ENCODE assay signal across 9 mouse cellular contexts in genomic region chr16:23102340-23103037, GRCm38 (mm10). TPM values are rescaled to one million over a fixed set of nuclear protein-coding genes. Genes with fewer than 3 reads are reported as not detected.
A peak's percentile ranks its signal among the peaks of the same experiment; 100 is the strongest.
DNase-seq lines count a peak whose midpoint lies in the region; ATAC-seq lines count a peak whose summit lies in the region.
"Had no signal": no experiment of that assay in that cellular context is flagged by ENCODE, and none has a peak within 500 bp of the region (broad histone marks: within the 10 kb centered on the region; RNA-seq: fewer than 3 reads in every experiment).

No protein-coding gene starts in this region.

- intact Hi-C loops in heart, postnatal 25 days (cut with DNase I): no loop called here
- intact Hi-C loops in left cerebral cortex, postnatal 14 days (cut with DNase I): no loop called here

- H3K4me1 ChIP-seq in heart, embryonic 11.5 days (ENCODE audit: control insufficient read depth, insufficient read depth, low read length): peaks cover 14% of the 10 kb centered on the region
- H3K4me1 ChIP-seq in intestine, embryonic 15.5 days (replicated peaks): peaks cover 9% of the 10 kb centered on the region
- H3K4me1 ChIP-seq in neural tube, embryonic 11.5 days (ENCODE audit: control insufficient read depth, insufficient read depth, low read length): no peaks in the 10 kb centered on the region

- H3K36me3 ChIP-seq in heart, embryonic 11.5 days (ENCODE audit: control insufficient read depth, insufficient read depth, low read length): no peaks in the 10 kb centered on the region
- no peaks in the 10 kb centered on the region for H3K36me3 ChIP-seq in intestine, embryonic 15.5 days
- H3K36me3 ChIP-seq in neural tube, embryonic 11.5 days (ENCODE audit: control insufficient read depth, insufficient read depth, low read length): no peaks in the 10 kb centered on the region

- 8% methylated on average over 15 of the region's 15 CpGs for WGBS in heart, embryonic 11.5 days (ENCODE audit: insufficient replicate concordance)
- 7% methylated on average over 15 of the region's 15 CpGs for WGBS in intestine, embryonic 15.5 days
- WGBS in neural tube, embryonic 11.5 days: 11% methylated on average over 15 of the region's 15 CpGs

- no peaks in the 10 kb centered on the region for H3K27me3 ChIP-seq in heart, embryonic 11.5 days (ENCODE audit: control insufficient read depth, insufficient read depth, low read length)
- no peaks in the 10 kb centered on the region for H3K27me3 ChIP-seq in intestine, embryonic 15.5 days (replicated peaks)
- no peaks in the 10 kb centered on the region for H3K27me3 ChIP-seq in neural tube, embryonic 11.5 days (ENCODE audit: control insufficient read depth, insufficient read depth, low read length)

- H3K27ac ChIP-seq in heart, embryonic 11.5 days (ENCODE audit: low read depth, low read length): peak overlapping the region; percentile 46; the same call in 1 of the 2 replicates
- peak overlapping the region; percentile 54 for H3K27ac ChIP-seq in intestine, embryonic 15.5 days
- no peak overlapping the region for H3K27ac ChIP-seq in neural tube, embryonic 11.5 days (ENCODE audit: low read depth, low read length)
- H3K27ac ChIP-seq: macrophage had no signal

- H3K4me2 ChIP-seq in heart, embryonic 11.5 days: peak overlapping the region; percentile 74
- H3K4me2 ChIP-seq in intestine, embryonic 15.5 days (replicated peaks): peak overlapping the region; percentile 63
- H3K4me2 ChIP-seq in neural tube, embryonic 11.5 days (ENCODE audit: low read depth): peak overlapping the region; percentile 45

- DNase-seq in heart, postnatal 25 days (ENCODE audit: low spot score): no peak
- DNase-seq in embryo, embryonic 9.5 days (ENCODE audit: extremely low spot score): peak; percentile 28
- no peak for DNase-seq in neural tube, embryonic 11.5 days (ENCODE audit: low spot score)
- DNase-seq in left cerebral cortex, postnatal 14 days (ENCODE audit: low spot score in 2 of 2): no peak
- DNase-seq in frontal cortex, postnatal 14 days (ENCODE audit: low spot score in 2 of 2): no peak

- peak overlapping the region; percentile 75 for H3K9ac ChIP-seq in heart, embryonic 11.5 days (ENCODE audit: low read depth, low read length)
- H3K9ac ChIP-seq in intestine, embryonic 15.5 days: peak overlapping the region; percentile 23; the same call in 1 of the 2 replicates
- peak overlapping the region; percentile 18; the same call in 1 of the 2 replicates for H3K9ac ChIP-seq in neural tube, embryonic 11.5 days (ENCODE audit: low read length)

- H3K9me3 ChIP-seq in heart, embryonic 11.5 days (replicated peaks; ENCODE audit: control insufficient read depth, low read length): no peaks in the 10 kb centered on the region
- H3K9me3 ChIP-seq in intestine, embryonic 15.5 days: no peaks in the 10 kb centered on the region
- H3K9me3 ChIP-seq in neural tube, embryonic 11.5 days (ENCODE audit: control insufficient read depth, low read length): no peaks in the 10 kb centered on the region

- ATAC-seq in heart, embryonic 11.5 days (replicated peaks; ENCODE audit: insufficient number of reproducible peaks, low FRiP score, low TSS enrichment): no peak
- ATAC-seq in intestine, embryonic 15.5 days: peak; percentile 29; the same call in 1 of the 2 replicates
- no peak for ATAC-seq in neural tube, embryonic 11.5 days (ENCODE audit: insufficient read depth, low FRiP score, low TSS enrichment)
- no peak for ATAC-seq in megakaryocyte-erythroid progenitor cell, adult 5-6 weeks (replicated peaks; ENCODE audit: low FRiP score, low TSS enrichment, poor library complexity, severe bottlenecking)

- peak overlapping the region; percentile 54 for H3K4me3 ChIP-seq in heart, embryonic 11.5 days (ENCODE audit: low read depth, low read length)
- H3K4me3 ChIP-seq in intestine, embryonic 15.5 days (replicated peaks): peak overlapping the region; percentile 29
- peak overlapping the region; percentile 23 for H3K4me3 ChIP-seq in neural tube, embryonic 11.5 days (ENCODE audit: low read depth, low read length)

RNA-seq across cellular contexts. Expression of gene Eif4a2, which starts 4.8 kb away (rescaled TPM):
- 205 and 223 TPM in 2 replicates for polyA plus RNA-seq in heart, embryonic 11.5 days (2014; fragmentation: Nextera tagmentation; extraction: Ambion mirVana)
- total RNA-seq in heart, postnatal 25 days (2021): 100 to 1,000 TPM; 300 to 346 TPM
- 204 and 222 TPM in 2 replicates for polyA plus RNA-seq in intestine, embryonic 15.5 days (2015; fragmentation: Nextera tagmentation; extraction: Ambion mirVana)
- polyA plus RNA-seq in neural tube, embryonic 11.5 days (2014; fragmentation: Nextera tagmentation; extraction: Ambion mirVana): 217 and 230 TPM in 2 replicates
- total RNA-seq in left cerebral cortex, postnatal 14 days (2021): 100 to 1,000 TPM; 759 to 792 TPM
- 524 and 587 TPM in 2 replicates for total RNA-seq in megakaryocyte-erythroid progenitor cell, adult 5-6 weeks (2014; fragmentation: Nextera tagmentation)
- total RNA-seq in megakaryocyte-erythroid progenitor cell, adult 5-6 weeks (2017): 925 and 1,082 TPM in 2 replicates

RNA-seq across cellular contexts. Expression of gene Rfc4, which starts 25.0 kb away (rescaled TPM):
- polyA plus RNA-seq in heart, embryonic 11.5 days (2014; fragmentation: Nextera tagmentation; extraction: Ambion mirVana): 106 and 117 TPM in 2 replicates
- 1 to 10 TPM; 6.6 to 6.8 TPM for total RNA-seq in heart, postnatal 25 days (2021)
- polyA plus RNA-seq in intestine, embryonic 15.5 days (2015; fragmentation: Nextera tagmentation; extraction: Ambion mirVana): 118 and 130 TPM in 2 replicates
- 150 and 184 TPM in 2 replicates for polyA plus RNA-seq in neural tube, embryonic 11.5 days (2014; fragmentation: Nextera tagmentation; extraction: Ambion mirVana)
- 1 to 10 TPM; 3.8 to 6.0 TPM for total RNA-seq in left cerebral cortex, postnatal 14 days (2021)
- 216 and 230 TPM in 2 replicates for total RNA-seq in megakaryocyte-erythroid progenitor cell, adult 5-6 weeks (2014; fragmentation: Nextera tagmentation)
- total RNA-seq in megakaryocyte-erythroid progenitor cell, adult 5-6 weeks (2017): 106 and 142 TPM in 2 replicates

RNA-seq across cellular contexts. Expression of gene Adipoq, which starts 43.8 kb away (rescaled TPM):
- polyA plus RNA-seq in heart, embryonic 11.5 days (2014; fragmentation: Nextera tagmentation; extraction: Ambion mirVana): 0.16 TPM in 1 of 2 replicates, not detected in the other
- 10 to 100 TPM in 1 of 2 experiments, 1 to 10 TPM in 1; 3.0 to 11.3 TPM for total RNA-seq in heart, postnatal 25 days (2021)
- not detected in 2 replicates for polyA plus RNA-seq in intestine, embryonic 15.5 days (2015; fragmentation: Nextera tagmentation; extraction: Ambion mirVana)
- not detected in 2 replicates for polyA plus RNA-seq in neural tube, embryonic 11.5 days (2014; fragmentation: Nextera tagmentation; extraction: Ambion mirVana)
- total RNA-seq in left cerebral cortex, postnatal 14 days (2021): not detected
- total RNA-seq in megakaryocyte-erythroid progenitor cell, adult 5-6 weeks (2014; fragmentation: Nextera tagmentation): not detected in 2 replicates
- 0.50 TPM in 1 of 2 replicates, not detected in the other for total RNA-seq in megakaryocyte-erythroid progenitor cell, adult 5-6 weeks (2017)
- polyA plus RNA-seq: macrophage had no signal

RNA-seq across cellular contexts. Expression of gene Kng1, which starts 44.8 kb away (rescaled TPM):
- 0.24 and 2.1 TPM in 2 replicates for polyA plus RNA-seq in heart, embryonic 11.5 days (2014; fragmentation: Nextera tagmentation; extraction: Ambion mirVana)
- not detected for total RNA-seq in heart, postnatal 25 days (2021)
- 6.6 and 10.9 TPM in 2 replicates for polyA plus RNA-seq in intestine, embryonic 15.5 days (2015; fragmentation: Nextera tagmentation; extraction: Ambion mirVana)
- not detected in 2 replicates for polyA plus RNA-seq in neural tube, embryonic 11.5 days (2014; fragmentation: Nextera tagmentation; extraction: Ambion mirVana)
- total RNA-seq in left cerebral cortex, postnatal 14 days (2021): not detected
- not detected in 2 replicates for total RNA-seq in megakaryocyte-erythroid progenitor cell, adult 5-6 weeks (2014; fragmentation: Nextera tagmentation)
- not detected in 2 replicates for total RNA-seq in megakaryocyte-erythroid progenitor cell, adult 5-6 weeks (2017)
- polyA plus RNA-seq: macrophage had no signal

Comparison
In these comparisons a context has a peak if more than half of its experiments do, and no peak if none do; other contexts are left out.
1. H3K9ac ChIP-seq: peak in every context shown above with its lines; median percentile 75 in heart, embryonic 11.5 days; 23 in intestine, embryonic 15.5 days; 18 in neural tube, embryonic 11.5 days.
2. RNA of gene Rfc4, which starts 25.0 kb away (total RNA-seq): 106 to 230 TPM in megakaryocyte-erythroid progenitor cell, adult 5-6 weeks; 6.6 to 6.8 TPM in heart, postnatal 25 days and 3.8 to 6.0 TPM in left cerebral cortex, postnatal 14 days; every median in the first group is over 10 times any median in the second.
3. Peak in every context shown above with its lines, with median percentiles within 50 percentile points of each other: H3K4me2 ChIP-seq and H3K4me3 ChIP-seq.